Mouse (Mus musculus): Measurements from ENCODE around the gene Tlr9. TPM values are rescaled to one million over a fixed set of nuclear protein-coding genes. Genes with fewer than 3 reads are reported as not detected.
A peak's percentile ranks its signal among the peaks of the same experiment; 100 is the strongest.

Tlr9 gene
- total and polyA plus RNA-seq, 3 experiments, result not detected

DNA sequence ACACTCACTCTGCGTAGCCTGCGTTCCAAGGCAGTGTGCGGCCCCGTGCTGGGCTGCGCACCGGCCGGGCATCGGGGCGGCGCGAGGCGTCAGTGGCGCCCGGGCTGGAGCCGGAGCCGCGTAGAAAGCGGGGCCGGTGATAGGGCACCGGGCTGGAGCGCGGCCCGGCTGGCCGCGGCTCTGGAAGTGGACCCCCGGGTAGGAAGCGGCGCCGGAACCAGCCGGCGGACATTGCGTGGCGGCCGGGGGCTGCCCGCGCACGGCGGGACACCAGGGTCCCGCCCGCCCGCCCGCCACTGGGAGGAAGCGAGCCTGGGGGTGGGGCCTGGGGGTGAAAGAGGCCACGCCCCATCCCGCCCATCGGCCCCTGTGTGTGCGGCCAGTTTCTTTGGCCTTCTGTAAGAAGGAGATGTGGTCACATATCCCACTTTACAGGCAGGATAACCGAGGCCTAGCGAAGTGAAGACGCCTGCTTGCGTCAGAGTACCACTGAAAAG, 23.4 kb upstream of the Tlr9 start (continued):
- no peak for TF ChIP-seq E2F4 (IDR thresholded peaks at IDR 0.05; ENCODE audit: borderline replicate concordance, low read depth, low read length)
- TF ChIP-seq ZC3H11A (IDR thresholded peaks at IDR 0.05; ENCODE audit: low read depth, low read length), result no peak
- no peak for TF ChIP-seq BHLHE40 (IDR thresholded peaks at IDR 0.05; ENCODE audit: borderline replicate concordance, low read depth, low read length)
- 0 out of 2 replicates have a peak, but pooled peaks have one; percentile 15 for TF ChIP-seq ETS1 (IDR thresholded peaks at IDR 0.05; ENCODE audit: low read depth, low read length)
- TF ChIP-seq ZNF384 (IDR thresholded peaks at IDR 0.05; ENCODE audit: low read depth, low read length), result no peak
- TF ChIP-seq MEF2A (IDR thresholded peaks at IDR 0.05; ENCODE audit: extremely low read depth, insufficient replicate concordance, low read depth, low read length, poor library complexity, severe bottlenecking), result no peak
- no peak for TF ChIP-seq MYB (IDR thresholded peaks at IDR 0.05; ENCODE audit: low read depth, low read length)
- TF ChIP-seq POLR2AphosphoS2 (IDR thresholded peaks at IDR 0.05; ENCODE audit: low read length), result 0 out of 2 replicates have a peak, but pooled peaks have one; percentile 17
- TF ChIP-seq USF2 (IDR thresholded peaks at IDR 0.05; ENCODE audit: borderline replicate concordance in 1 of 2, insufficient read depth in 1 of 2, low read depth in 1 of 2, low read length in 2 of 2), result no peak
- TF ChIP-seq MAZ (IDR thresholded peaks at IDR 0.05; ENCODE audit: low read depth, low read length), result no peak; the same call in 1 of the 2 replicates
- no peak for TF ChIP-seq MYC (IDR thresholded peaks at IDR 0.05; ENCODE audit: low read depth, low read length)
- peak; percentile 74; the same call in 1 of the 2 replicates for TF ChIP-seq ZMIZ1 (IDR thresholded peaks at IDR 0.05; ENCODE audit: low read depth, low read length)
- no peak for TF ChIP-seq ZKSCAN1 (IDR thresholded peaks at IDR 0.05; ENCODE audit: low read depth, low read length)
- TF ChIP-seq MXI1 (IDR thresholded peaks at IDR 0.05; ENCODE audit: low read depth, low read length), result no peak; the same call in 1 of the 2 replicates
- TF ChIP-seq POLR2A (IDR thresholded peaks at IDR 0.05; ENCODE audit: control insufficient read depth in 1 of 2, insufficient read depth in 1 of 2, low read depth in 1 of 2, low read length in 2 of 2, poor library complexity in 1 of 2), result peak; percentile 60 to 71

DNA sequence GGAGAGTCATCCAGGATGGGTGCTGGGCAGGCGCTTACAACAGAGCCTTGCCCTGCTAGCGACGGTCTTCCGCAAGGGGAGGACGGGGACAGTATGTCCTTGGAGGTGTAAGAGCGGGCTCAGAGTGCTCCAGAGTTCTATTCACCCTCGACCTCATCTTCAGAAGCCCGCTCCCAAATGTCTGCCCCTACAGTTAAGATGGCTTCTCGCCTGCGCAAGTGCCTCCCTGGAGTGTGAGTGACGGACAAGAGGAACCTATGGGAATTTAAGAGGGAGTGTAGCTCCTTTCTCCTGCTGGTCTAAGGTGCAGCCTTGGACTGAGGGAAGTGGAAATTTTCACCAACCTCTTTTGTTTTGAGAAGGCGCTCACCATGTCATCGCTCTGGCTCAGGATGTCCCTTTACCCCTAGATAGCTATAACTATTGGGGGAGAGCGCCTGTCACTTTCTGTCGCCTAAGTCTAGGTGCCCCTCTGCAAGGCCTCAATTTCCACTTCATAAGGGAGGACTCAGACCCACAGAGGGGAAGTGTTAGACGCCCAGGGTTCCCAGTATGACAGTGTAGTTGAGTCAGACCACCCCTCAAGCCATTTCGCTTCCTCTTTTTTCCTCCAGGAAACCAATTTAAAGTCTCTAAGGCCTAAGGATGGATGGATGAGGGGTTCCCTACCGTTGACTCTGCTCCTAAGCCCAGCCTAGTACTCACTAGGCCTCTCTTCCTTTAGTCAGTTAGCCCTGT, 22.7 kb upstream of the Tlr9 start, which contains the start of gene Ppm1m:
Gene Ppm1m, minus strand, starts transcription at position 212 of the 738 bp plus-strand sequence.
- Histone ChIP-seq H3K4me1 (ENCODE audit: control insufficient read depth in 1 of 2, insufficient read depth in 2 of 2, low read length in 2 of 2) (peaks cover 9 to 32% of the 10 kb centered on the region in 2 experiments), H3K27me3 (ENCODE audit: control insufficient read depth in 1 of 2, insufficient read depth in 2 of 2, low read length in 2 of 2) (no peaks in the 10 kb centered on the region), H3K36me3 (ENCODE audit: control insufficient read depth in 1 of 2, insufficient read depth in 2 of 2, low read length in 2 of 2) (peaks cover 0 to 18% of the 10 kb centered on the region in 2 experiments; a peak in 2 of 4 replicates), H3K79me2 (ENCODE audit: control insufficient read depth, insufficient read depth, low read length, poor library complexity) (peaks cover 14% of the 10 kb centered on the region), H3K27ac (ENCODE audit: control insufficient read depth, low read depth, low read length) (peak within 1 kb of the TSS; percentile 50), H3K4me3 (ENCODE audit: control insufficient read depth in 1 of 2, insufficient read depth in 1 of 2, low read depth in 2 of 2, low read length in 2 of 2) (peak within 1 kb of the TSS; percentile 55 to 59), H3K9ac (ENCODE audit: control insufficient read depth, low read depth, low read length, poor library complexity, severe bottlenecking) (peak within 1 kb of the TSS; percentile 92), H3K9me3 (replicated peaks; ENCODE audit: insufficient read depth, low read length) (no peaks in the 10 kb centered on the region)
- DNase-seq (ENCODE audit: low read depth, low spot score), result peak; percentile 61
- TF ChIP-seq MXI1 (IDR thresholded peaks at IDR 0.05; ENCODE audit: low read depth, low read length) (no peak), ZKSCAN1 (IDR thresholded peaks at IDR 0.05; ENCODE audit: low read depth, low read length) (no peak), SIN3A (IDR thresholded peaks at IDR 0.05; ENCODE audit: low read length) (no peak), GATA1 (IDR thresholded peaks at IDR 0.05; ENCODE audit: low read depth, low read length) (no peak), USF2 (IDR thresholded peaks at IDR 0.05; ENCODE audit: borderline replicate concordance in 1 of 2, insufficient read depth in 1 of 2, low read depth in 1 of 2, low read length in 2 of 2) (no peak), TCF12 (IDR thresholded peaks at IDR 0.05; ENCODE audit: low read depth, low read length) (no peak), GABPA (IDR thresholded peaks at IDR 0.05; ENCODE audit: low read depth, low read length) (no peak), MEF2A (IDR thresholded peaks at IDR 0.05; ENCODE audit: extremely low read depth, insufficient replicate concordance, low read depth, low read length, poor library complexity, severe bottlenecking) (no peak), POLR2AphosphoS5 (IDR thresholded peaks at IDR 0.05; ENCODE audit: borderline replicate concordance, low read depth, low read length) (no peak), SMC3 (IDR thresholded peaks at IDR 0.05; ENCODE audit: low read depth, low read length) (no peak), CHD2 (IDR thresholded peaks at IDR 0.05; ENCODE audit: low read length) (no peak)

Data from MEL (cell line).